Mouse (Mus musculus): ENCODE data around the gene Bcl2l10. TPM values are rescaled to one million over a fixed set of nuclear protein-coding genes. Genes with fewer than 3 reads are reported as not detected.
"Not testable (repeated sequence)": the region's sequence is repeated elsewhere in the genome, so short reads cannot be mapped to it uniquely, and the experiment has no call there.

The Bcl2l10 gene
- polyA plus RNA-seq, 1 experiment: 0.06 TPM

- peak; percentile 89 to 90 for DNase-seq (ENCODE audit: extremely low spot score in 1 of 2, low spot score in 1 of 2)
Observed at GRCm38 (mm10) chr9:75338016-75338415, 9.5 kb upstream of the Bcl2l10 start.

- DNase-seq (ENCODE audit: extremely low spot score in 1 of 2, low spot score in 1 of 2): no peak
Observed at GRCm38 (mm10) chr9:75342433-75342832, 5.1 kb upstream of the Bcl2l10 start.

DNA sequence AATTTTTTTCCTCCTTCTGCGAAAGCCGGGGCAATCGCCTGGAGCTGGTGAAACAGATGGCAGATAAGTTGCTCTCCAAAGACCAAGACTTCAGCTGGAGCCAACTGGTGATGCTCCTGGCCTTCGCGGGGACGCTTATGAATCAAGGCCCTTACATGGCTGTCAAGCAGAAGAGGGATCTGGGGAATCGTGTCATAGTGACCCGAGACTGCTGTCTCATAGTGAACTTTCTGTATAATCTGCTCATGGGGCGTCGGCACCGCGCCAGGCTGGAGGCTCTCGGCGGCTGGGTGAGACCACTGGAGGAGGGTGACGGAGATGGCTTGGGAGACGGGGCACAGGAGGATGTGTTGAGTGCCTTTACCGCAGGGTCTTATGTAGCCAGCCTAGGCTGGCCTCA, 508 bp downstream of the Bcl2l10 start:
- no peak for DNase-seq (ENCODE audit: extremely low spot score in 1 of 2, low spot score in 1 of 2)

GRCm38 (mm10) chr9:75348641-75349040, 1.1 kb downstream of the Bcl2l10 start:
- no peak for DNase-seq (ENCODE audit: extremely low spot score in 1 of 2, low spot score in 1 of 2)

DNA sequence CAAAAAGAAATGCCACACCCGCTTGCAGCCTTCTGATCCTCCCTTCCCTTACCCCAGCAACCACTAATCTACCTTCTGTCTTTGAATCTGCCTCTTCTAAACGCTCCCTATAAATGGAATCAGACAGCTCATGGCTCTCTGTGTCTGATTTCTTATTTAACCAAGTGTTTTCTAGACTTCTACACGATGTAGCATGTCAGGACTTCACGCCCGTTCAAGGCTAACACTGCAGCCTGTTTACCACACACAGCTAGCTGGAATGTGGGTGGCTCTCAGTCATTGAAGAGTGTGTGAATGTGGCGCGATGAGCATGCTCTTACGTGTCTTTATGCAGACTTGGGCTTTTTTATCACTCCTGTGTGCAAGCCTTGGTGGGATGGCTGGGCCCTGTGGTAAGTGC, 5.5 kb downstream of the Bcl2l10 start:
- DNase-seq (ENCODE audit: extremely low spot score in 1 of 2, low spot score in 1 of 2): peak in 1 of 2 experiments; percentile 53

GRCm38 (mm10) chr9:75355783-75356182, 8.2 kb downstream of the Bcl2l10 start:
- DNase-seq (ENCODE audit: extremely low spot score in 1 of 2, low spot score in 1 of 2): no peak

GRCm38 (mm10) chr9:75357087-75357654, 9.6 kb downstream of the Bcl2l10 start:
- DNase-seq (ENCODE audit: extremely low spot score in 1 of 2, low spot score in 1 of 2): peak; percentile 28 to 71

GRCm38 (mm10) chr9:75361699-75362098, 14.1 kb downstream of the Bcl2l10 start:
- peak in 1 of 2 experiments; percentile 74 for DNase-seq (ENCODE audit: extremely low spot score in 1 of 2, low spot score in 1 of 2)

- DNase-seq (ENCODE audit: extremely low spot score in 1 of 2, low spot score in 1 of 2): no peak
Observed at GRCm38 (mm10) chr9:75362201-75362600, 14.6 kb downstream of the Bcl2l10 start.

- DNase-seq (ENCODE audit: extremely low spot score in 1 of 2, low spot score in 1 of 2): no peak
Observed at GRCm38 (mm10) chr9:75363001-75363400, 15.4 kb downstream of the Bcl2l10 start.

DNA sequence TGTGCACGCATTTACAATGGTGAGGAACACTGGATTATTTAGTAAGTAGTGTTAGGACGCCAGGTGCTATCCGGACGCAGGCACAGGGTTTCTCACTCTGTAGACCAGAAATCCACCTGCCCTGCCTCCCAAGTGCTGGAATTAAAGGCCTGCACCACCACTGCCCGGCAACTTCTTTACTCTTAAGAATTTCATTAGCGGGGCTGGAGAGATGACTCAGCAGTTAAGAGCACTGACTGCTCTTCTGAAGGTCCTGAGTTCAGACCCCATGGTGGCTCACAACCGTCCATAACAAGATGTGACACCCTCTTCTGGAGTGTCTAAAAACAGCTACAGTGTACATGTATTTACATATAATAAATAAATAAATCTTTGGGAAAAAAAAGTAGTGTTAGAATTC, 16.1 kb downstream of the Bcl2l10 start:
- not testable (repeated sequence) for DNase-seq (ENCODE audit: extremely low spot score in 1 of 2, low spot score in 1 of 2)

DNA sequence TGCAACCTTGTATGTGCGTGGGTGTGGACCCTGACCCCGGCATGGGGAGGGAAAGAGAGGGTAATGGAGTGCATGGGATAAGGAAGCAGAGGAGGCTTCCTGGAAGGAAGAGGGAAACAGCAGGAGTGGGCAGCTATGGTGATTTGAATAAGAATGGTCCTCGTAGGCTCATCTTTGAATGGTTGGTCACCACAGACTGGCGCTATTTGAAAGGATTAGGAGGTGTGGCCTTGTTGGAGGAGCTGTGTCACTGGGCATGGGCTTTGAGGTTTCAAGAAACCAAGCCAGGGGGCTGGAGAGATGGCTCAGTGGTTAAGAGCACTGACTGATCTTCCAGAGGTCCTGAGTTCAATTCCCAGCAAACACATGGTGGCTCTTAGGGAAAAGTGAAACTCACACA, 17.6 kb downstream of the Bcl2l10 start:
- DNase-seq (ENCODE audit: extremely low spot score in 1 of 2, low spot score in 1 of 2): no peak

- DNase-seq (ENCODE audit: extremely low spot score in 1 of 2, low spot score in 1 of 2): no peak
Observed at GRCm38 (mm10) chr9:75366191-75366590, 18.6 kb downstream of the Bcl2l10 start.

GRCm38 (mm10) chr9:75368779-75369178, 21.2 kb downstream of the Bcl2l10 start:
- no peak for DNase-seq (ENCODE audit: extremely low spot score in 1 of 2, low spot score in 1 of 2)

DNA sequence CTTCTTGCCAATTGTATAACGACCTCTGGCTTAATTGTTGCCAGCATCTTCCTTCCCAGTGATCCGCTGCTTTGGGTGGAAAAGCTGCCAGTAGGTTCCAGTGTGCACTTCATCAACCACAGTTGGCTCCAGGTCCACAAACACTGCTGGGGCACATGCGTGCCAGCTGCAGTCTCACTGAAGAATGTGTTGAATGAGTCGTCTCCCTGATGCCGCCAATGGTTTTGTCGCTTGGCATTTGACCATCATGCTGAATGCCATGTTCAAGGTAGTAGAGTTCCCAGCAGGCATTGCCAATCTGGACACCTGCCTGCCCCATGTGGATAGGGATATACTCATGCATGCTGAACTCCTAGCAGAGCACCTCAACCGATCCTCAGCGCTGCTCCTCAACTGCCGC, 28.0 kb downstream of the Bcl2l10 start:
- DNase-seq (ENCODE audit: extremely low spot score in 1 of 2, low spot score in 1 of 2): no peak

GRCm38 (mm10) chr9:75376428-75376827, 28.9 kb downstream of the Bcl2l10 start:
- DNase-seq (ENCODE audit: extremely low spot score in 1 of 2, low spot score in 1 of 2): no peak

GRCm38 (mm10) chr9:75378774-75379173, 31.2 kb downstream of the Bcl2l10 start:
- DNase-seq (ENCODE audit: extremely low spot score in 1 of 2, low spot score in 1 of 2): no peak

- no peak for DNase-seq (ENCODE audit: extremely low spot score in 1 of 2, low spot score in 1 of 2)
Observed at GRCm38 (mm10) chr9:75382825-75383224, 35.3 kb downstream of the Bcl2l10 start.

DNA sequence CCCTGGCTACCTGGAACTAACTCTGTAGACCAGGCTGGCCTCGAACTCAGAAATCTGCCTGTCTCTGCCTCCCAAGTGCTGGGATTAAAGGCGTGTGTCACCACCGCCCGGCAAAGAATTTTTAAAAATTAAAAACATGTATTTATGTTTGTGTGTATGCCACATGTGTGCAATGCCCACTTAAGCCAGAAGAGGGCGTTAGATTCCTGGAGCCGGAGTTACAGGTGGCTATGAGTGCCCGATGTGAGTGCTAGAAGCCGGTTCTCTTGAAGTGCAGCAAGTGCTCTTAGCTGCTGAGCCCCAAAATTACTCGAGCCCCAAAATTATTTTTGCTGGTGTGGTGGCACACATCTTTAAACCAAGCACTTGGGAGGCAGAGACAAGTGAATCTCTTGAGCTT, 36.2 kb downstream of the Bcl2l10 start:
- no peak for DNase-seq (ENCODE audit: extremely low spot score in 1 of 2, low spot score in 1 of 2)

GRCm38 (mm10) chr9:75384337-75384962, 36.9 kb downstream of the Bcl2l10 start:
- no peak for DNase-seq (ENCODE audit: extremely low spot score in 1 of 2, low spot score in 1 of 2)

GRCm38 (mm10) chr9:75385218-75385974, 37.8 kb downstream of the Bcl2l10 start:
- no peak for DNase-seq (ENCODE audit: extremely low spot score in 1 of 2, low spot score in 1 of 2)

DNA sequence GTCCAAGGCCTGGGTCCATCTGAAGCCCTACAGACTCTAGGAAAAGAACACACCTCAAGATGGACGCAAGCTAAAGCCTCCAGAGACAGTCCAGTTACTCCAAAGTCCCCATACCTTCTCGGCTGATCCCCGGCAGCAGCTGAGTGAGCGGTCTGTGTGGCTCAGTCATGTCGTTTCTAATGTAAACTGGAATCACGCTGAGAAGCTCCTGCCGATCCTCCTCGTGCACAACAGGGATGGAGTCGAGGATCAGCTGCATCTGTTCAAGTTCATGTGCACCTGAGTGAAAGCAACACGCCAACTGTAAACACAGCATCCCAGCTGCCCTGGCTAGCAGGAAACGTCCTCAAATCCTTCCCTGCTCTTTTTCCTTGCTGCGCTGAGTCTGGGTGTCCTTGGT, 45.7 kb downstream of the Bcl2l10 start:
- no peak for DNase-seq (ENCODE audit: extremely low spot score in 1 of 2, low spot score in 1 of 2)
